Mouse (Mus musculus): ENCODE measurements around the gene Aff1.

DNA sequence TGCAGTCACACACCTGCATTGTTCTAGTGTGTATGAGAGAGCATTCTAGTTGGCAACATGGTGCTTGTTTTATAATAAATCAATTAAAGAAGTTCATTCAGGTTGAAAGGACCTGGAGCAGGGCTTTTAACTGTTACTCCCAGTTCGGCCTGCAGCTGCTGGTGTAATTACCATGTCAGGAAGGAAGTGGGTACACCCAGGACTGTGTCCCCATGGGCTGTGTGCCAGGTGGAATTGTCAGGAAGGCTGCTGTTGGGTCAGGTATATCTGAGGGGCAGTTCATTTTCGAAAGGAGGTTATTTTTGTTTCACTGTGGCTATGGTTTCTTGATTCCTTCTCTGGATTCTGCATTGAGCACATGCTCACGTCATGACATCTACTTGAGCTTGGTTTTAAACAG, 107.3 kb downstream of the Aff1 start:
- TF ChIP-seq POLR2A (IDR thresholded peaks at IDR 0.05; ENCODE audit: low read depth, low read length) = no peak
- TF ChIP-seq CTCF (IDR thresholded peaks at IDR 0.05; ENCODE audit: extremely low read depth, insufficient read depth, insufficient read length, insufficient replicate concordance) = no peak

Data from spleen, adult 2 months (tissue).